Mouse (Mus musculus) adrenal gland, adult 8-10 months (tissue): ENCODE data around the gene A230050P20Rik. TPM values are rescaled to one million over a fixed set of nuclear protein-coding genes. Genes with fewer than 3 reads are reported as not detected.

Source experiments
- DNase-seq: peaks from one replicate; pipeline ENCODE4 v3.0.0; 2022
- microRNA-seq, 2 experiments: library from miRNA; unstranded; fragments of <30 nt; microRNA quantifications; one replicate each; pipeline ENCODE4 v1.2.0; 2022
- total RNA-seq, 4 experiments: library from RNA; stranded (reverse); gene quantifications; 2 replicates each; pipeline ENCODE4 v1.2.4; 2022

A230050P20Rik gene
- total RNA-seq, 4 experiments from 2014 or later: 17.8 to 48.3 (median 32.4) TPM

DNA sequence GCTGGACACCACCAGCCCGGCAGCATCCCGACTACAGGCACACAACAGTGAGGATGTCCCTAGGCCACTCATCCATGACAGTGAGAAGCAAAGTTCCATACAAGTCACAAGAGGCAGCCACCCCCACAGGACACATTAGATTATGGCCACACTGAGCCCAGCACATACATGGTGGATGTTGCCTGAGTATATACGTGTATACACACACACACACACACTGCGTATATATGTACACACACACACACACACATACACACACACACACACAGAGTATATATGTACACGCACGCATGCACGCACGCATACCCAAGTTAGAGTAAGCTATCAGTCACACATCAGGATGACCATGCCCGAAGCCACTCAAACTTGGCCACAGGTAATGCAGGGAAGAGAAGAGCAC, 26.9 kb downstream of the A230050P20Rik start:
- no peak for DNase-seq

DNA sequence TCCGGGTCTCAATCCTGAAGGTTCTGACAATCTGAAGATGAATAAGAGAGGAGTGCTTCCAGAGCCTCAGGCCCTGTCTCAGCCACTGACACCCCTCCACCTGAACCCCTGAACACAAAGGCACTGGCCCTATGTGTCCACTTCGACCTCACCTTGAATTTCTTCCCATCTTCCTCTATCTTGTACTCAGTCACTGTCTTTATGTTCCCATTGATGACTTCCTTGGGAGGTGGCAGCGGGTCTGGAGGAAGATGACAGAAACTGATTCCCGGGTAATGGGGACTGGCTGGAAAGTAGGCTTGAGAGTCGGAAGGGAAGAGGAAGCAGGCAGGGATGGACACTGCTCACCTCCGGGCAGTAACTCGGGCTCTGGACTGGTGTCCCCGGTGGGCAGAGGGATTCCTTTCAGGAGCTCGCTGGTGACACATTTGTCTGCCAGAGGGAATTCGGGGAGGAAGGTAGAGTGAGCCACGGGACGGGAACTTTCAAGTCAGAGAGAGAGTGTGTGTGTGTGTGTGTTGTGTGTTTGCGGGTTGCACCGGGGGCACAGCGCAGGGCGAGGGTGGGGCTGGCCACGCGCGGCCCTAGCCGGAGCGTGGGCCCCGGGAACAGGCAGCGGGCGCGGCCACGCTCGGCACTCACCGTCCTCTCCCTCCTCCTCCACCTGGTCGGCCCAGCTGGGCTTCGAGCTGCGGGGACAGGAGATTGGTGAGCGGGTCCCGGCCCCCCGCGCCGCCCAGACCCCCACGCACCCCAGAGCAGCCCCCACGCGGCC, 29.5 kb downstream of the A230050P20Rik start:
- no peak for DNase-seq

DNA sequence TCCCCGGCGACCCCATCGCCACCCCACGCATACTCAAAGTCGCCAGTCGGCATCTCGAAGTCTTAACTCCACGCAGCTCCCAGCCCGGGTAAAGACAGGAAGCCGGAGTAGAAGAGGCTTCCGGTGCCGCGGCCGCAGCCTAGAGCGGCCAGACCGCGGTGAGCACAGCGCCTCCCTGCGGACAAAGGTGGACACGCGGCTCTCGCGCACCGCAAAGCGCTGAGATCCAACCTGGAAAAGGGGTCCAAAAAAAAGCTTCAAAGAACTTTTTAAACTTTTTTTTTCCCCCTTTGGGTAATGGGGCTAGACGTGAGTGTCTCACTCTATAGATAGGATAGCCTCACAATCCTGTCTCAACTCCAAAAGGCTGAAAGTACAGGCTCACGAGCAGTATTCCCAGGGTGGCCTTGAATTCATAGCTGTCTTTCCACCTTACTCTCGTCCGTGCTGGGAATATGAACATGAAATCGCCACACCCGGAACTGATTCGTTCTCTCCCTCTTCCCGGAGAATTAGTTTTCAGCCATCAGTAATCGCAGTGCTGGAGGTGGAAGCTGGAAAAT, 30.1 kb downstream of the A230050P20Rik start, which contains the start of gene Eif3g:
Eif3g (minus strand) TSS at position 113 of the 563 bp plus-strand sequence.
- DNase-seq: peak; percentile 76

DNA sequence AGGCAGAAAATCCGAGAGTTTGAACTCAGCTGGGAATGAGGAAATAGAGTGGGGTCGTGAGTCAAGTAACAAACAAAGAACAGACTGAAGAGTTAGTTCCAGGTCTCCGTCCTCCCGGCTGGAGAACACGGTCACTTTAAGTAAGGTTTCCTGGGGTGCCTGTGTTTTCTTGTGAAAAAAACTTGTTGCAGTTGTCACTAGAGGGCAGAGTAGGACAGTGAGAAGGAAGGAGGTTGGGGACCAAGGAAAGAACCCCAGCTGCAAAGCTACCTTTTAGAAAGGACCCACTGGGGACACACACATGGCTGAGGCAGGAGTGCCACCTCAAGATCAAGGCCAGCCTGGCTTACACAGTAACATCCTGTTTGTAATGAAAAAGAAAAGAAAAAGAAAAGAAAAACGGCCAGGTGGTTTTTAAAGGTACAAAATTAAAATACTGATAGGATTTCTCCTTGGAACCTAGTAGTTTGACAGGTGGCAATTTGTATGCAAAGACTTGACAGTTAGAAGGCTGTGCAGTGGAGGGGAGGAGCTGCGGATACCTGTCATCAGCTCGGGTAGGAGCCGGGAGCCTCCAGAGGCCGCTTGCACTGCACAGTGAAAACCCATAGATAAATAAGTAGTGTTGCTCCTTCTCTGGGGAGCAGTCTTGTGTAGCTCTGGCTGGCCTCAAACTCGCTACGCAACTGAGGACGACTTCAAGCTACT, 33.2 kb downstream of the A230050P20Rik start:
- DNase-seq: no peak

DNA sequence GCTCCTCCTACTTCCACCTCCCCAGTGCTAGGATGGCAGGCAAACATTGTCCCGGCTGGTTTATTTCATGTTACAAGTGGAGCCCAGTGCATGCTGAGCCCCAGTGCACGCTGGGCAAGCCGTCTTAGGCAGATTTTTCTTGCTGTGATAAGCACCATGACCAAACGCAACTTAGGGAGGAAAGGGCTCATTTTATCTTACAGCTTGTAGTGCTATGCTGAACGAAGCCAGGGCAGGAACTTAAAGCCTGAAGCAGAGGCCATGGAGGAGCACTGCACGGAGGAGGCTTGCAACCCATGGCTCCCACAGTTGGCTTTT, 33.7 kb downstream of the A230050P20Rik start:
- DNase-seq: no peak

DNA sequence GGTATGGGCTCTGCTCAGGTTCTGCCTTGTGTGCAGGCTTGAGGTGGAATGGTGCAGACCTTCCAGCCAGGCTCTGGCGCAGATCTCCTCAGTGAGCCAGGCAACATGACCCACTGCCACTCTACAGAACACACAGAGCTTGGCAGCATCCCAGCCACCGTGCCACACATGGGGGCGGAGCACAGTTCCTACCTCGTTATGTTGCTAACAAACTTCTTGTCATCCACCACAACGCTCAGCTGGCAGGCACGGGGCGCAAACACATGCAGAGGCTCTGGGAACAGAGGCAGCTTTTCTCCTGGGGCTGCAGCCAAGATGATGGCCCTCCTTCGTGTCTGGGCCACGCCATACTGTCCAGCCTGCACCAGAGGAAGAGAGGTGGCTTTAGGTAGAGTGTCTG, 41.5 kb downstream of the A230050P20Rik start:
- no peak for DNase-seq

DNA sequence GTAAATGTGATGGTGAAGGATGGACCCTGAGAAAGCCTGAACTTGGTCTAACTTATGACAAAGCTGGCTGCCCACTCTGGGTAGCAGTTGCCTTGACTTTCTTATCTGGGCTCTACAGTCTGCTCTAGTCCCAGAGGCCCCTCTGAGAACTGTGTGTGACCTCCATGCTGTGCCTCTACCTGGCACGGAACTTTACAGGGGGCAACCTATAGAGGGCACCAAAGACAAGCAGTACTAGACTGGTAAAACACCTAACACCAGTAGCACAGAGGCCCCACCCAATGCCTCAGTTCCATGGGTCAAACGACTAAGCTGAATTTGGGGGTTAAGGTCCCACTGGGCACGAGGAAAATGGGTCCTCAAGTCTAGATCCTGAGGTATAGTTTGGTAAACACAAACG, 47.7 kb downstream of the A230050P20Rik start:
- DNase-seq: no peak

DNA sequence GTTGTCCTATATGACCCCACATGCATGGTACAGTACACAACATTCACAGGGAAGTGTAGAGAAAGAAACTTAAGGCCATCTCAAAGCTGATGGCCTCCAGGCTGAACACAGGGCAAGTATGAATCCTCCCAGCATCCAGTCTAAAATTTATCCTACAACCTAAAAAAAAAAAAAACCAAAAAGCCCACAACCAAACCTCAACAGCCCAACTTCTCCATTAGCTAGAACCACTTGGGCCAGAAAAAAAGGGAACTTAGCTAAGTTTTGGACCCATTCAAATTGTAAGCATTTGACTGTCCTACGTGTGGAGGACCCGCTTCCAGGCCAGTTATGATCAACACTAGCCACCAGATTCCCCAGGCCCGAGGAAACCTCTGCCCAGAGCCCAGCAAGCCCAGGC, 54.8 kb downstream of the A230050P20Rik start:
- no peak for DNase-seq

Small RNA genes lying within 50 kb of the gene (microRNA-seq; reads per million reads assigned to microRNA genes)
- gene Mir7081: 0 to 0.18 reads per million in 2 experiments

Other genes starting within 250 kb of the A230050P20Rik start
- 100 to 1,000 TPM; 273 to 388 (median 339) TPM for gene Ubl5, start 225.8 kb upstream of the A230050P20Rik start, total RNA-seq
- 10 to 100 TPM; 18.1 to 39.2 (median 25.6) TPM for gene Fbxl12, start 223.9 kb upstream of the A230050P20Rik start, total RNA-seq
- 10 to 100 TPM; 29.0 to 30.9 (median 30.3) TPM for gene Pin1, start 216.5 kb upstream of the A230050P20Rik start, total RNA-seq
- gene Olfm2, start 122.3 kb upstream of the A230050P20Rik start, total RNA-seq: 1 to 10 TPM in 1 of 4 experiments, under 1 TPM in 3; 0.42 to 1.1 (median 0.71) TPM
- 100 to 1,000 TPM in 3 of 4 experiments, 10 to 100 TPM in 1; 65.3 to 291 (median 201) TPM for gene Col5a3, start 53.6 kb upstream of the A230050P20Rik start, total RNA-seq
- not detected for gene Rdh8, start 50.1 kb upstream of the A230050P20Rik start, total RNA-seq
- gene Angptl6, start 11.1 kb downstream of the A230050P20Rik start, total RNA-seq: 1 to 10 TPM; 2.7 to 4.8 (median 3.2) TPM
- gene Ppan, start 19.5 kb downstream of the A230050P20Rik start, total RNA-seq: 10 to 100 TPM; 27.8 to 43.1 (median 35.8) TPM
- 100 to 1,000 TPM; 152 to 182 (median 170) TPM for gene Eif3g, start 30.0 kb downstream of the A230050P20Rik start, total RNA-seq
- 10 to 100 TPM; 39.6 to 63.8 (median 47.8) TPM for gene Dnmt1, start 91.2 kb downstream of the A230050P20Rik start, total RNA-seq
- gene S1pr2, start 108.1 kb downstream of the A230050P20Rik start, total RNA-seq: 10 to 100 TPM; 18.8 to 36.9 (median 26.6) TPM
- gene Mrpl4, start 134.1 kb downstream of the A230050P20Rik start, total RNA-seq: 100 to 1,000 TPM; 124 to 131 (median 129) TPM
- 10 to 100 TPM; 14.9 to 33.1 (median 22.2) TPM for gene Icam1, start 147.3 kb downstream of the A230050P20Rik start, total RNA-seq
- gene Icam4, start 160.7 kb downstream of the A230050P20Rik start, total RNA-seq: 1 to 10 TPM; 1.6 to 7.8 (median 5.4) TPM
- under 1 TPM; 0.23 to 0.94 (median 0.50) TPM for gene Icam5, start 163.4 kb downstream of the A230050P20Rik start, total RNA-seq
- gene Zglp1, start 198.5 kb downstream of the A230050P20Rik start, total RNA-seq: under 1 TPM in 1 of 4 experiments, not detected in 3; 0.70 TPM
- gene Gm49373, start 204.5 kb downstream of the A230050P20Rik start, total RNA-seq: under 1 TPM; 0.24 to 0.68 (median 0.42) TPM
- gene Fdx1l, start 205.0 kb downstream of the A230050P20Rik start, total RNA-seq: 10 to 100 TPM; 40.3 to 55.0 (median 45.6) TPM
- 1 to 10 TPM in 3 of 4 experiments, under 1 TPM in 1; 0.49 to 3.2 (median 2.3) TPM for gene Gm38431, start 223.4 kb downstream of the A230050P20Rik start, total RNA-seq
- gene Raver1, start 223.4 kb downstream of the A230050P20Rik start, total RNA-seq: 10 to 100 TPM; 43.9 to 78.6 (median 56.6) TPM